Mouse (Mus musculus): ENCODE results near the gene Ccdc157.

The Ccdc157 gene

GRCm38 (mm10) chr11:4101851-4102250 is 58.2 kb downstream of the Ccdc157 start:
- DNase-seq (ENCODE audit: low read depth, low spot score) = no peak

DNA sequence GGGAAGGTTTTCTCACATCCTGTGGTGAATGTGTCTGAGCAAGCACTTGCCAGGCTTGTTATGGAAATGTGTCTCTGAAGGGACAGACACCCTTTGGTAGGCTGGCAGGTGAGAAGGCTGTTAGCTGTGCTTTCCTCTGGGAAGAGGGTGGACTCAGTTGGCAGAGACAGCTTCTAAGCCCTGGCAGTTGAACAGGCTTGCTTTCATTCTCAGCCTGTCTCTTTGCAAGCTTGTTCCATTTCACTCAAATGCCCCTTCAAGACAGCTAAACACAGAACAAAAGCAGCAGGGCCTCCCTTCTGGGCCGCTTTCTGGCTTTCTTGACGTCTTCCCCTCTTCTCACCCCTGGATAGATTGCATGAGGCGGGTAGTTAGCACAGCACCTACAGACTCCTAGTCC is 60.6 kb downstream of the Ccdc157 start:
- no peak for DNase-seq (ENCODE audit: low read depth, low spot score)

- DNase-seq (ENCODE audit: low read depth, low spot score) = no peak
These were observed 61.3 kb downstream of the Ccdc157 start for GRCm38 (mm10) chr11:4098816-4099215.

GRCm38 (mm10) chr11:4098120-4098519 is 62.0 kb downstream of the Ccdc157 start:
- DNase-seq (ENCODE audit: low read depth, low spot score) = no peak

DNA sequence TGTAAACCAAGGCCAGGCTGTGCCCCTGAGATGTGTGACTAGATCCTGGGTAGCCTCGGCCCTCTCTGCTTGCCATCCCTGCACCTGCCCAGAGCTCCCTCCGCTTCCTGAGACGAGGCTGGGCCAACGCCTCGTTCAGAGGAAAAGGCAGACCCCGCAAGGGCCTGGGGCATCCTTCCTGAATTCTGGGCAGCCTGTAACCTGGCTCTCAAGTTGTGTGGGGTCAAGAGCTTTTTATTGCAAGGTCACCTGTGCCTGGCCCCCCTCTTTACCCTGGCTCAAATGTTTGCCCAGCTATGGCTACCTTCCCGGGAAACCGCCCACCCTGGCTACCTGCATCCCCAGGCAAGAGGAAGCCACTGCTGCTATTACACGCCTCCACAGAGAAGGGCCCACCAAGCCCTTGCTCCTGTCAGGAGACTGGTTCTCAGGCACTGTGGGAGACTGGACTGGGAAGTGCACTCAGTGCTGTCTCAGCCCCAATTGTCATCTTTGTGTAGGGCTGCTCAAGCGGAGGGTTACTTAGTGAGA is 62.9 kb downstream of the Ccdc157 start:
- no peak for DNase-seq (ENCODE audit: low read depth, low spot score)

DNA sequence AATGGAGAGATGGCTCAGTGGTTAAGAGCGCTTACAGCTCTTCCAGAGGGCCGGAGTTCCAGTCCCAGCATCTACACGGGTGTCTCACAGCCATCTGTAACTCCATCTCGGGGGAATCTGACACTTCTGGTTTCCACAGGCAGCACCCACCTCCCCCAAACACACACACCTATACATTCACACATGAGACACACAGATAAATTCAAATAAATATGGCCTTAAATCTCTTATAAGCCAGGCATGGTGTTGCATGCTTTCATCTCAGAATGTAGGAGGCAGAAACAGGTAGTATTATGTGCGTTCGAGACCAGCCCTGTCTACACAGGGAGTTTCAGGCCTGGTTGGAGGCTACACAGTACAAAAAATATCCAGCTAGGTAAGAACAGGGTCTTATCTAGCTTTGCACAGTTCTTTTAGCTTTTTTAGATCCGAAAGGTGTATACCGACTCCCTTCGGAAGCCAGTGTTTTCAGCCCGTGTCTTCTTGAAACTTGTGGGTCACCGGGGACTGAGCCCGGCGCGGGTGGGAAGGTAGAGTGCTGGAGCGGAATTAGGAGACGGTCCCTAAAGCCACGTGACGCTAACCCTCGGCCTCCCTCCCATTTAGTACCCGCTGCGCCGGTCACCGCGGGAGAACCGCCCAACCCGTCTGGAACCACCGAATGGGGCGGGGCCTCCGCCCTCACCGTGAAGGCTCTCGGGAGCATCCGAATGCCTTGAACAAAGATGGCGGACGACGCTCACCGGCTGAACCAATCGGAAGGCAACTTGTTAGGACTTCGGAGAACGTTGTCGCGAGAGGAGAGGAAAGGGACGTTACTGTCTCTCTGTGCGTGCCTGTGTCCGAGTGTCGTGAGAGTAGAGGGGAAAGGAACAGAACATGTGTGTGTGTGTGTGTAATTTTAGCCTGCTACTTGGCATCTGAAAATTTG is 63.8 kb downstream of the Ccdc157 start:
- peak; percentile 96 for DNase-seq (ENCODE audit: low read depth, low spot score)

DNA sequence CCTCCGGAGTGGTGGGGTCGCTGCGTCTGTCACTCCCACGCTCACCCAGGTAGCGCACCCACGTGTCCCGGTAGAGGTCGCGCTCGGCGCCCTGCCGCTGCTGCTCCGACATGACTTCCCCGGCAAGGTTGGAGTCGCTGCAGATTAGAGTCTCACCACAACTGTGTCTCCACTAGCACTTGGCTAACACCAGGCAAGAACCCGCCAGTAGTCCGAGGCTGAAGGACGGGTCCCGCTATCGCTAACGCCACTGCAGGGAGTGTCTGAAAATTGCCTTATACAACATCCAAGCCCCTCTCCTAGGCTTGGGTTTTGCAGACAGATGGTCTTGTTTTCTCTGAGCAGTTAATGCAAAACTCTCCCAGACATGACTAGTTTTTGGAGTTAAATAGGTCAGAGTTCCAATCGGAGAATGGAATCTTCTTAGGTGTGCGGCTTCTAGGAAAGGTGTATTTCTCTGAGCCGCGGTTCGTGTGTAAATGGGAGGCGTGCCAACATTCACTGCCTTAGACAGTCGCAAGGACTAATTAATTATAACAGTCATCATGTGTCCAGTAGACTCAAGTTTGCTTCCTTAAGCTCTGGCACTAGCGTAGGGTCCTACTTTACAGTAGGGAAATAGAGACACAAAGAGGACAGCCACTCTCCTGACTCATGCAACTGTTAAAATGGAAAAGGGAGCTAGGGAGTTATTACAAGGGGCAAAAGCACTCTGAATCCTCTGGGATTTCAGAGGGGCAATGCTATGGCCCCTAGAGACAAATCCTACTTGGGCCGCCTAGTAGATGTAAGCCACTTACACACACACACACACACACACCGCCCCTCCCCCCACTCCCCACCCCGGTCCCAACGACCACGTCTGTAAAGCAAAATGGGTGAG is 64.7 kb downstream of the Ccdc157 start, which contains the start of gene Mtfp1:
Gene Mtfp1 (minus strand): TSS at position 275 of the 883 bp plus-strand sequence.
- peak; percentile 51 for DNase-seq (ENCODE audit: low read depth, low spot score)

GRCm38 (mm10) chr11:4094378-4095170 is 65.5 kb downstream of the Ccdc157 start:
- DNase-seq (ENCODE audit: low read depth, low spot score) = peak; percentile 76

DNA sequence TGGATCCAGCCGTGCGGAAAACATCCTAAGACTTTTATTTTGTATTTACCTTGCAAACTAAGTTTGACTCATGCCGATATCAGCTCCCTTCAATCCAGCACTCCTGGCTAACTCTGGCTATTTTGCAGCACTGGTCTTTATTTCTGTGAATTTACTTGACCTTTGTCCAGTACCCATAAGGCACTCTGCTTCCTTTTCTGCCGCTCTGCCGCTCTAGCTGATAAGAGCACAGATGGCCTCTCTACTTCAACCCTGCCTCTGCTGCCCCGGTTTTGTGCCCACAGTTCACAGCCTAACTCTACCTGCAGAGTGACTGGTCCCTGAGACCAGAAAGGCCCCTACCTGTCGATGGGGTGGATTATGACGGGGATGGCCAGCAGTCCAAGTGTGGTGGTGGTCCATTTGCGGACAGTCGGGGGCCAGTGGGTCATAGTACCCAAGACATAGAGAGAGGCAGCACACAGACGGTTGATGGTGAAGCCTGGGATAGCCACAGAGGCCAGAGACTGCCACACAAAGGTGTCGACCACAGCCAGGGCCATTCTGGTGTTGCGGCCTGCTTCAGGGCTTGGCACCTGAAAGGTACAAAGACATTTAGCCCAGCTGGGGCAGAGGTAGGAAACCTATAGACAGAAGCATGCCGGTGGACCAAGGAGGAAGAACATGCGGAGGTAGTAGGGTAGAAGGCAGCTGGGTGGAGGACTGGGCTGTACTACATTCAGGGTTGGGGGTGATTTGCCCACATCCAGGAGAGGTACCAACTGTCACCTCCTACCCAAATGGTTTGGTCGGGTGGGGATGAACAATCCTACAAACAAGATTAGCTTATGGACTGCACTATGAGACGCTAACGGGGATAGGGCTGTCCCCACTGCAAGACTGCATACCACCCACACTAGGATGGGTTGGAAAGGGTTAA is 66.4 kb downstream of the Ccdc157 start:
- DNase-seq (ENCODE audit: low read depth, low spot score) = peak; percentile 68
